In the genomic region with DNA sequence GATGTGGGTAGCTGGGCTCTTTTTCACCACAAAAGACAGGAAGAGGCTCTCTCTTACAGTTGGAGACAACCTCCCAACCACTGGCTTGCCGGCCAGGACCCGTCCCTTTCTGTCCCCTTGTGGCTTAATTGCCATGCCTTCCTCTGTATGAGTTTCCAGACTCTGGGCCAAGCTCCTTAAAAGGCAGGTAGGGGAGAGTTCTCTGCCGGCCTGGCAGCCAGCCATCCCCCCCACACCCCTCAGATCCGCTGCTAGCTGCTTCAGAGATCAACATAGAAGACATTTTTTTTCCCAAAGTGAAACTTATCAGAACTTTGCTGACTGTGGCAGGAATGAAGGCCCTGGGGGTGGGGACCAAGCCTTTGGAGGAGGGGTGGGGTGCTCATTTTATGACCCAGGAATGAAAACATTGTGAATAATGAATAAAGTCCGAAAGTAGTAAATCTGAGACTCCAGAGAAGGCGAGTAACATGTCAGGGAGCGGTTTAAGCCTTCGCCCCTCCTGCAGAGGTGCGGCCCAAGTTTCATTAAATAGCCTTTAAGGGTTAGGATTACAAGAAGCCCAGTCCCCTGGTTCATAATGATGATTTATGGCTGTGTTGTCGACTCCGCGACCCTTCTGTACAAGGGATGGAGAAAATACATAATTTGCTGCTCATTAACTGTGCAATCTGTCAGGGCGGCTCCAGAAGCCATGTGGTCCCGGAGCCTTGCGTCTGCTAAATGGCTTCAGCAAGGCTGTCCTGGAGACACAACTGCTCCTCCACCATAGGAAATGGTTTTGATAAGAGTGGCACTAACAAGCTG, we compare ENCODE assay signal across 9 mouse cellular contexts. TPM values are rescaled to one million over a fixed set of nuclear protein-coding genes. Genes with fewer than 3 reads are reported as not detected.
DNase-seq lines count a peak whose midpoint lies in the region; ATAC-seq and TF ChIP-seq lines count a peak whose summit lies in the region.
"Had no signal": no experiment of that assay in that cellular context is flagged by ENCODE, and none has a peak within 500 bp of the region (broad histone marks: within the 10 kb centered on the region; RNA-seq: fewer than 3 reads in every experiment).

No protein-coding gene starts in this region.

- peak; percentile 52 for DNase-seq in ovary, postnatal 36 days (ENCODE audit: low spot score)
- no peak for DNase-seq in ovary, adult 18-20 months (ENCODE audit: low spot score)
- DNase-seq in gastrocnemius, adult 8-10 months (ENCODE audit: low spot score in 2 of 2) = peak; percentile 40 to 46
- DNase-seq in lung, embryonic 14.5 days = peak; percentile 74
- DNase-seq in c-Kit-positive CD71-positive TER-119-positive erythroid progenitor cells, embryonic 14.5 days (ENCODE audit: low spot score) = no peak

- no peak overlapping the region for H3K4me2 ChIP-seq in hindbrain, embryonic 15.5 days
- peak overlapping the region; percentile 4; the same call in 1 of the 2 replicates for H3K4me2 ChIP-seq in lung, embryonic 14.5 days

- no peaks in the 10 kb centered on the region for H3K27me3 ChIP-seq in hindbrain, embryonic 15.5 days
- no peaks in the 10 kb centered on the region for H3K27me3 ChIP-seq in lung, embryonic 14.5 days (ENCODE audit: insufficient read depth, low read length)

- H3K9me3 ChIP-seq in hindbrain, embryonic 15.5 days = no peaks in the 10 kb centered on the region
- H3K9me3 ChIP-seq in lung, embryonic 14.5 days (ENCODE audit: low read depth, low read length) = no peaks in the 10 kb centered on the region

- no peak overlapping the region for H3K4me3 ChIP-seq in hindbrain, embryonic 15.5 days
- H3K4me3 ChIP-seq in lung, embryonic 14.5 days (ENCODE audit: low read depth, low read length) = no peak overlapping the region

- 43% methylated on average over 15 of the region's 15 CpGs for WGBS in hindbrain, embryonic 15.5 days
- WGBS in lung, embryonic 14.5 days = 30% methylated on average over 15 of the region's 15 CpGs

- H3K27ac ChIP-seq in hindbrain, embryonic 15.5 days (replicated peaks) = peak overlapping the region; percentile 30
- peak overlapping the region; percentile 56; the same call in 1 of the 2 replicates for H3K27ac ChIP-seq in lung, embryonic 14.5 days (ENCODE audit: low read depth)
- H3K27ac ChIP-seq: macrophage had no signal

- H3K36me3 ChIP-seq in hindbrain, embryonic 15.5 days = no peaks in the 10 kb centered on the region
- peaks cover 22% of the 10 kb centered on the region for H3K36me3 ChIP-seq in lung, embryonic 14.5 days (ENCODE audit: insufficient read depth)

- H3K4me1 ChIP-seq in hindbrain, embryonic 15.5 days (replicated peaks) = peaks cover 38% of the 10 kb centered on the region
- H3K4me1 ChIP-seq in lung, embryonic 14.5 days (ENCODE audit: insufficient read depth) = peaks cover 36% of the 10 kb centered on the region

- no peak overlapping the region for H3K9ac ChIP-seq in hindbrain, embryonic 15.5 days
- no peak overlapping the region for H3K9ac ChIP-seq in lung, embryonic 14.5 days

- no peak for TF ChIP-seq CTCF in lung, embryonic 14.5 days (IDR thresholded peaks at IDR 0.05; ENCODE audit: low read depth)

- peak; percentile 54; the same call in 1 of the 2 replicates for ATAC-seq in hindbrain, embryonic 15.5 days (ENCODE audit: low FRiP score, low read depth)
- ATAC-seq in lung, embryonic 14.5 days (ENCODE audit: insufficient read depth) = peak; percentile 47; the same call in 1 of the 2 replicates
- no peak for ATAC-seq in CD4-positive, CD25-positive, alpha-beta regulatory T cell, adult 4 months
- no peak for ATAC-seq in cerebellum, adult (ENCODE audit: insufficient number of reproducible peaks, low FRiP score, low TSS enrichment)

RNA-seq across cellular contexts. Expression of a gene that starts 48.1 kb away (rescaled TPM):
- total RNA-seq in gastrocnemius, adult 8-10 months (2022) = 10 to 100 TPM; 26.5 to 55.1 (median 45.2) TPM
- polyA plus RNA-seq in hindbrain, embryonic 15.5 days (2015; fragmentation: Nextera tagmentation; extraction: Ambion mirVana) = 92.4 and 95.1 TPM in 2 replicates
- polyA plus RNA-seq in lung, embryonic 14.5 days (2014; fragmentation: Nextera tagmentation; extraction: Ambion mirVana) = 64.8 and 67.1 TPM in 2 replicates
- under 1 TPM in 1 of 2 experiments, not detected in 1; 0.24 TPM for polyA plus RNA-seq in CD4-positive, CD25-positive, alpha-beta regulatory T cell, adult 4 months (2017; shearing (Covaris generic))

Comparison
In these comparisons a context has a peak if more than half of its experiments do, and no peak if none do; other contexts are left out.
1. DNase-seq: peak in ovary, postnatal 36 days (single experiment), gastrocnemius, adult 8-10 months (2 of 2) and lung, embryonic 14.5 days (single experiment); none in ovary, adult 18-20 months (single experiment) and c-Kit-positive CD71-positive TER-119-positive erythroid progenitor cells, embryonic 14.5 days (single experiment).
2. ATAC-seq: peak in hindbrain, embryonic 15.5 days (single experiment) and lung, embryonic 14.5 days (single experiment); none in CD4-positive, CD25-positive, alpha-beta regulatory T cell, adult 4 months (single experiment) and cerebellum, adult (single experiment).
3. RNA of a gene that starts 48.1 kb away (polyA plus RNA-seq): 92.4 to 95.1 TPM in hindbrain, embryonic 15.5 days and 64.8 to 67.1 TPM in lung, embryonic 14.5 days; 0.24 TPM in CD4-positive, CD25-positive, alpha-beta regulatory T cell, adult 4 months; every median in the first group is over 10 times any median in the second.